Mouse (Mus musculus): ENCODE measurements around the gene Ptpn12.

GRCm38 (mm10) chr5:21050061-21050769 is 5.5 kb downstream of the Ptpn12 start:
- no peak for TF ChIP-seq CTCF (IDR thresholded peaks at IDR 0.05; ENCODE audit: low read depth)
- no peak for TF ChIP-seq EP300 (IDR thresholded peaks at IDR 0.05; ENCODE audit: low read depth)

Measured in heart, postnatal 0 days (tissue).